Mouse (Mus musculus) liver, embryonic 13.5 days (tissue): ENCODE data around the gene Gabarapl1. TPM values are rescaled to one million over a fixed set of nuclear protein-coding genes. Genes with fewer than 3 reads are reported as not detected.

ENCODE experiments used
- ATAC-seq: fragments of 200-750 bp; cut with Nextera tagmentation; 2 replicates; pipeline ENCODE4 v1.8.0; 2017; ENCODE audit warnings: low read depth, mild to moderate bottlenecking, moderate number of reproducible peaks, moderate library complexity
- DNase-seq: peaks from one replicate; pipeline ENCODE4 v3.0.0; 2022
- H3K27ac ChIP-seq: fragments of 300-500 bp; sonication (generic); 2 replicates; pipeline ENCODE4 v1.5.1; 2015; ENCODE audit warnings: moderate library complexity, mild to moderate bottlenecking, inconsistent platforms
- H3K27me3 ChIP-seq: fragments of 300-500 bp; sonication (generic); 2 replicates; pipeline ENCODE4 v1.6.1; 2015; ENCODE audit warnings: mild to moderate bottlenecking, inconsistent platforms
- H3K36me3 ChIP-seq: fragments of 300-500 bp; sonication (generic); 2 replicates; pipeline ENCODE4 v1.6.1; 2015; ENCODE audit warnings: mild to moderate bottlenecking, inconsistent platforms
- H3K4me1 ChIP-seq: fragments of 300-500 bp; sonication (generic); replicated peaks from 2 replicates; pipeline ENCODE4 v1.6.1; 2015; ENCODE audit warnings: inconsistent platforms
- H3K4me2 ChIP-seq: fragments of 300-500 bp; sonication (generic); 2 replicates; pipeline ENCODE4 v1.6.1; 2015; ENCODE audit warnings: inconsistent platforms, mild to moderate bottlenecking, moderate library complexity
- H3K4me3 ChIP-seq: fragments of 300-500 bp; sonication (generic); replicated peaks from 2 replicates; pipeline ENCODE4 v1.5.1; 2015; ENCODE audit warnings: mild to moderate bottlenecking, inconsistent platforms
- H3K9ac ChIP-seq: fragments of 300-500 bp; sonication (generic); 2 replicates; pipeline ENCODE4 v1.6.1; 2015; ENCODE audit warnings: mild to moderate bottlenecking, inconsistent platforms
- H3K9me3 ChIP-seq: fragments of 300-500 bp; sonication (generic); replicated peaks from 2 replicates; pipeline ENCODE4 v1.6.1; 2016; ENCODE audit warnings: inconsistent platforms
- WGBS: fragments of 180-500 bp; shearing (Covaris S2); methylation state at CpG from one replicate; pipeline ENCODE4 v1.1.7; 2015; ENCODE audit not compliant: insufficient replicate concordance; 5-methylcytosine and 5-hydroxymethylcytosine counted together
- polyA plus RNA-seq: library from polyadenylated mRNA; unstranded; fragments of >200 nt; fragmentation: Nextera tagmentation; extraction: Ambion mirVana; gene quantifications from 2 replicates; pipeline ENCODE4 v1.2.1, GENCODE M21; 2015

The Gabarapl1 gene
- polyA plus RNA-seq, 1 experiment from 2014 or later, result 35.4 TPM

- Histone ChIP-seq H3K27ac (no peak within 1 kb of the TSS), H3K36me3 (no peaks in the 10 kb centered on the region), H3K9ac (no peak within 1 kb of the TSS), H3K4me2 (no peak within 1 kb of the TSS), H3K27me3 (no peaks in the 10 kb centered on the region), H3K4me3 (no peak within 1 kb of the TSS), H3K9me3 (no peaks in the 10 kb centered on the region), H3K4me1 (no peaks in the 10 kb centered on the region)
- DNase-seq (no peak), ATAC-seq (no peak)
- WGBS, result 88% methylated on average over 8 of the region's 8 CpGs
These were observed 44.6 kb downstream of the Gabarapl1 start, which contains the start of gene Klre1 for GRCm38 (mm10) chr6:129577605-129578004. Gene Klre1 (plus strand): TSS chr6:129577905.

- H3K27ac ChIP-seq, result no peak overlapping the region
- no peaks in the 10 kb centered on the region for H3K9me3 ChIP-seq
- 50% methylated on average over 4 of the region's 4 CpGs for WGBS
- no peak overlapping the region for H3K9ac ChIP-seq
- ATAC-seq (no peak), DNase-seq (no peak)
- no peaks in the 10 kb centered on the region for H3K27me3 ChIP-seq
- H3K36me3 ChIP-seq, result no peaks in the 10 kb centered on the region
- H3K4me1 ChIP-seq, result no peaks in the 10 kb centered on the region
- no peak overlapping the region for H3K4me3 ChIP-seq
- H3K4me2 ChIP-seq, result no peak overlapping the region
These were observed 48.3 kb downstream of the Gabarapl1 start for GRCm38 (mm10) chr6:129581274-129581673.

DNA sequence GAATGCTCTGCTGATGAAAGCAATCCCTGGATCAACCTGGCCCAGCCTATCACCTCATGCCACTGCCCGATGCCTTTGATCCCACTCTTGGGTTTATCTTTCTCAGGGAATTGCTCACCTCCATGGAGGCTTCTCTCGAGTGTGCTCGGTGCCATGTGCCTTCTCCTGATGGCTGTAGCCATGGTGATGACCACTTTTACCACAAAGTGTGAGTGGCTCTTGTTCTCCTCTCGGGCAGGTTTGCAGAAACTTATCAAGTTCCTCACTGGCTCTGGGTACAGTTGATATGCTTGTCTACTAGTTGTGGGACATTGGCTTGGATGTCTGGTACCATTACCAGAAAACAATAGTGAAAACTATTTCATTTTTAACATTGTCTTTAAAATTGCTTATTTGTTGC, 48.9 kb downstream of the Gabarapl1 start:
- no peaks in the 10 kb centered on the region for H3K27me3 ChIP-seq
- DNase-seq (no peak), ATAC-seq (no peak)
- H3K9me3 ChIP-seq, result no peaks in the 10 kb centered on the region
- no peak overlapping the region for H3K4me3 ChIP-seq
- H3K4me1 ChIP-seq, result no peaks in the 10 kb centered on the region
- no peak overlapping the region for H3K27ac ChIP-seq
- H3K9ac ChIP-seq, result no peak overlapping the region
- no peak overlapping the region for H3K4me2 ChIP-seq
- no peaks in the 10 kb centered on the region for H3K36me3 ChIP-seq
- 28% methylated on average over 4 of the region's 4 CpGs for WGBS

DNA sequence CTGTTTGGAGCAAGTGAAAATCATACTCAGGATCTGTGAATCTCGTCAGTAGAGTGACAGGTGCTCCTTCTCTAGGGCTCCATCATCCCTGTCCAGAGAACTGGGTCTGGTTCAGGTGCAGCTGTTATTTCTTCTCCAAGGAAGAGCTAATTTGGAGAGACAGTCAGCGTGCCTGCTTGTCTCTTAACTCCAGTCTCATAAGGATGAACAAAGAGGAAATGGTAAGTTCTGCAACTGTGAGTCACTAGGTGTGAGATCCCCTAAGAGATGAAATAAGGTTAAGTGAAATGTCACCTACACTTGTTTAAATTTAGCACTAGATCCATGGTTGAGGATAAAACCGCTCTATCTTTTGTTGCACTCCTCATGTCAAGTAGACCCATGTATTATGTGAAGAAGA, 50.1 kb downstream of the Gabarapl1 start:
- Histone ChIP-seq H3K27ac (no peak overlapping the region), H3K9ac (no peak overlapping the region), H3K9me3 (no peaks in the 10 kb centered on the region), H3K27me3 (no peaks in the 10 kb centered on the region), H3K4me3 (no peak overlapping the region), H3K4me2 (no peak overlapping the region), H3K36me3 (no peaks in the 10 kb centered on the region), H3K4me1 (no peaks in the 10 kb centered on the region)
- DNase-seq (no peak), ATAC-seq (no peak)
- 49% methylated on average over 3 of the region's 3 CpGs for WGBS

GRCm38 (mm10) chr6:129591508-129591907, 58.5 kb downstream of the Gabarapl1 start, which contains the start of gene Klrd1:
Gene Klrd1 (plus strand): TSS chr6:129591782.
- no peaks in the 10 kb centered on the region for H3K4me1 ChIP-seq
- DNase-seq (no peak), ATAC-seq (no peak)
- no peak within 1 kb of the TSS for H3K27ac ChIP-seq
- H3K9ac ChIP-seq, result no peak within 1 kb of the TSS
- H3K27me3 ChIP-seq, result no peaks in the 10 kb centered on the region
- H3K4me2 ChIP-seq, result no peak within 1 kb of the TSS
- 20% methylated on average over 3 of the region's 3 CpGs for WGBS
- no peaks in the 10 kb centered on the region for H3K36me3 ChIP-seq
- no peak within 1 kb of the TSS for H3K4me3 ChIP-seq
- no peaks in the 10 kb centered on the region for H3K9me3 ChIP-seq

Other genes with a start within 250 kb of the Gabarapl1 start
- gene 4922502D21Rik, start 201.4 kb upstream of the Gabarapl1 start, polyA plus RNA-seq, result not detected in 2 replicates
- gene Clec12a, start 190.5 kb upstream of the Gabarapl1 start, polyA plus RNA-seq, result 5.7 and 7.0 TPM in 2 replicates
- 0.09 TPM in 1 of 2 replicates, not detected in the other for gene Clec12b, start 147.3 kb upstream of the Gabarapl1 start, polyA plus RNA-seq
- 27.1 and 31.4 TPM in 2 replicates for gene Clec1b, start 135.9 kb upstream of the Gabarapl1 start, polyA plus RNA-seq
- 0.13 and 0.17 TPM in 2 replicates for gene Clec9a, start 124.3 kb upstream of the Gabarapl1 start, polyA plus RNA-seq
- 0.19 and 0.37 TPM in 2 replicates for gene Clec1a, start 81.2 kb upstream of the Gabarapl1 start, polyA plus RNA-seq
- gene Olr1, start 26.0 kb upstream of the Gabarapl1 start, polyA plus RNA-seq, result 0.65 and 0.95 TPM in 2 replicates
- gene Tmem52b, start 20.6 kb upstream of the Gabarapl1 start, polyA plus RNA-seq, result not detected in 2 replicates
- gene Klre1, start 44.7 kb downstream of the Gabarapl1 start, polyA plus RNA-seq, result not detected in 2 replicates
- gene Klrd1, start 58.6 kb downstream of the Gabarapl1 start, polyA plus RNA-seq, result 0.27 and 0.48 TPM in 2 replicates
- 0.25 and 0.32 TPM in 2 replicates for gene Klrk1, start 90.7 kb downstream of the Gabarapl1 start, polyA plus RNA-seq
- not detected in 2 replicates for gene Klrc3, start 110.2 kb downstream of the Gabarapl1 start, polyA plus RNA-seq
- not detected in 2 replicates for gene Klrc2, start 127.5 kb downstream of the Gabarapl1 start, polyA plus RNA-seq
- gene Klrc1, start 145.8 kb downstream of the Gabarapl1 start, polyA plus RNA-seq, result not detected in 2 replicates
- not detected in 2 replicates for gene Klri1, start 184.0 kb downstream of the Gabarapl1 start, polyA plus RNA-seq
- not detected in 2 replicates for gene Klri2, start 207.3 kb downstream of the Gabarapl1 start, polyA plus RNA-seq